Mouse (Mus musculus) telencephalon, adult 2 months (tissue): Measurements from ENCODE around the gene Arid3b.

Experiments used
- DNase-seq: peaks from one replicate; pipeline ENCODE4 v3.0.0-alpha.2; 2011; ENCODE audit warnings: low read depth, low spot score

Gene Arid3b

DNA sequence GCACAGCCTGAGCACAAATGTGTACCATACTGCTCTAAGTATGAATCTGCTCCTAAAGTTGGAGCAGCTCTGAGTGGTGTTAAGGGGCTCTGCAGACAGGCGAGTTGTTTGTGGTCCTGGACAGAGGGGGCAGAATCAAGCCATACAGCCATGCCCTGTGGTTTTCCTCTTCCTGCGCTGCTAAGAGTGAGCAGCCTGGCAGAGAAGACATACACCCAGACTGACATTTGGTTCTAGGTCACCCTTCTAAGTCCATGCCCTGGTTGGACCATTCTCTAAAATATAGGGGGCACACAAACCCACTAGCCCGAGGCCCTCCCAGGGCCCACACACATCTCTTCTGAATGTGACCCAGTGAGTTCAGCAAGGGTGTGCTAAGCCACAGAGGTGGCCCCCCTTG lies 46.9 kb downstream of the Arid3b start:
- no peak for DNase-seq

GRCm38 (mm10) chr9:57782656-57783055 lies 53.9 kb downstream of the Arid3b start:
- no peak for DNase-seq

GRCm38 (mm10) chr9:57775736-57776135 lies 60.9 kb downstream of the Arid3b start:
- DNase-seq, result no peak

DNA sequence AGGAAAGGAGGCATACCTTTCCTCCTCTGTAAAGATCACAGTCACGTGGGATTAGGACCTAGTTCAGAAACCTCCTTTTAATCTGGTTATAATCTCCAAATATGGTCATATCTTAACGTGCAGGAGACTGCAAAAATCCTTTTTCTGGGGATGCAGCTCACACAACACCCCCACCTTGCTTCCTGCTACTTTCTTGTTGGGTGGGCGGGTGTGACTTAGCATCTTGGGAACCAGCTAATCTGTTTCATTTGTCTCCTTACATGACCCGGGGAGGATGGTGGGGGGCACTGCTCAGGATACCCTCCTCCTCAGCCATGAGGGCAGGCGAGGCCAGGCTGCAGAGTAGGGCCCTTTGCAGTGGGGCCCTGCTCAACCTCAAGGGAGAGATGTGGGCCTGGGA lies 61.6 kb downstream of the Arid3b start:
- DNase-seq, result peak; percentile 80

- DNase-seq, result no peak
Measured at GRCm38 (mm10) chr9:57774168-57774567, 62.4 kb downstream of the Arid3b start.

DNA sequence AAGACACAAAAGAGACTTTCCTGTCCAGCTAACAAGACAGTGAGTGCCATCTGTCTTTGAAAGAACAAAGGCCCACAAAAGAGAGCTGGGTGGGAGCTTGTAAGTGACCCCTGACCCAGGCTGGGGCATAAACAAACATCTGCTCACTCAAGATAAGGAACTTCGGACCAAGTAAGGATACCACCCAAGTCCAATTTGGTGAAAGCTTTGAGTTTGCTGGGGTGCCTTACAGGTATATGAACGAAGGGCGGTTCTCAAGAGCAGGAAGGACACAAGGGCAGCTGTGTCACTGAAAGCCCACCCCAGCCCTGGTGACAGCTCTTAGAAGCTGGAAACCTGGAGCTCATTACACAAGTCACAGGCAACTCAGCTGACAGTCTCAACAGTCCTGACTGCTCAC lies 62.8 kb downstream of the Arid3b start:
- DNase-seq, result no peak

DNA sequence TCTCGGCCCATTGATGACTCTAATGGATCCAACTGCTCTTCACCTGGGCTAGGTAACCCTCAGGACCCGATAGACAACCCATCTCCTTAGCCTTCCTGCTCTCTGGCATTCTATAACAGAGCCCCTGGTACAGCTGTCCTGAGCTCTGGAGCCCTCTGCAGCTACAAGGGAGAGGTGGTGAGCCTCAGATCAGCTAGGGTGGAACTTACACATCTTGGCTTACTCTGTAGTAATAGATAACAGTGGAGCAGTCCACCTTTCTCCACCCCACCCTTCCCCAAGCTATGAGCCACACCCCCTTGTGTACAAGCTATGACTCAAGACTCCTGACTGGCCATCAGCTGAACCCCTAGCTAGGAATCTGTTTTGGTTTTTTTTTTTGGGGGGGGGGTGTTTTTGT lies 65.8 kb downstream of the Arid3b start:
- DNase-seq, result no peak

GRCm38 (mm10) chr9:57770214-57770613 lies 66.4 kb downstream of the Arid3b start:
- no peak for DNase-seq

GRCm38 (mm10) chr9:57769539-57770069 lies 67.0 kb downstream of the Arid3b start:
- DNase-seq, result no peak

DNA sequence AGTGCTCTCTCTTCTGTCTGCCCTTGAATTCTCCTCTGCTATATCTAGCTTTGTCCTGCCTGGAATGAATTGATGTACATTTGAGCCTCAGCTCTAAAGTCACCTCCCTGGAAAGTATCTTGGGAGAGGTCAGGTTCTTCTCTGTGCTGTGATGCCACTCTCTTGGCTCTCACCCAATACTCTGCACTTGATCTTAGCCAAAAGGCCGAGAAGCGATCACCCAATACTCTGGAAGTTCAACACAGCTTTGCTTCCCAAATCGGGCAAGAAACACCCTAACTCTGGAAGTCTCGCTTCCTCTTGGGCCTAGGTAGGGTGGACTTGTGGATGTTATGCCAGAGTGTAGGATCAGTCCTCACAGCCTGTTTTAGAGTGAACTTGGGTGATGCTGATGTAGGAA lies 69.4 kb downstream of the Arid3b start:
- no peak for DNase-seq

GRCm38 (mm10) chr9:57766431-57766830 lies 70.2 kb downstream of the Arid3b start:
- DNase-seq, result peak; percentile 81

GRCm38 (mm10) chr9:57765364-57766351 lies 70.9 kb downstream of the Arid3b start, which contains the start of gene Clk3:
TSS of gene Clk3 (minus strand) at chr9:57765860.
- DNase-seq, result no peak

GRCm38 (mm10) chr9:57764974-57765363 lies 71.6 kb downstream of the Arid3b start:
- peak; percentile 88 for DNase-seq

DNA sequence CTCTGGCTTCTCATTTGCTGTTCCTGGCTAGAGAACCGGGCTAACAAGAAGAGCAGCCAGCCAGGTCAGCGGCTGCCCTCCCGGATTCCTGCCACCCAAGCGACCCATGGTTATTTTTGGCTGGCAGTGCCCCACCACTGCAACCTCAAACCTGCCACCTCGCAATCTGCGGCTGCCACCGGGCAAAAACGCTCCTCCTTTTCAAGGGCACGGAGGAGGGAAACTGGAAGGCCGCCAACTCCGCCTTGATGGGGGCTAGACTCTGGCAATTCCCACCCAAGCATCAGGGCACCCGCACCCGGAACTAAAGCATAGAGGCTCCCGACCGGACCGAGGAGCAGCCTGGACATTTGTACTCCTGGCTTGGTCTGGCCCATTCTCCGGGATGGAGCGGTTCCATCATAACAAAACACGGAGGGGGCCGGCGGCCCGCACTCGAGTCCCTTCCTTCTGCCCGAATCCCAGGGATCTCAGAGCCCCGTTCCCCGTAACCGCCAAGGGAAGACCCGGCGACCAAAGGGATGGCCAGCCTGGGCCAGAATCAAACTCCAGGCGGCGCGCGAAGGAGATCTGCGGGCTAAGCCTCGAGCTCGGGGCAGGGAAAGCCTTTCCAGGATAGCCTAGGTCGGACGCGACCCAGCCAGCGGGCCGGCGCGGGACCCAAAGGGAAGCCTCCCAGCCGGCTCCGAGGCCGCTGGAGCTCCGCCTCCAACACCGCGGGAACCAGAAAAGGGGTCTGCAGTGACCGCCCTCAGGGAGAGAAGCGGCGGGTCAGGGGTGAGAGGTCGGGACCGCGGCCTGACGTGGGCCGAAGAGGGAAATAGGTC lies 72.2 kb downstream of the Arid3b start:
- DNase-seq, result no peak

- DNase-seq, result no peak
Measured at GRCm38 (mm10) chr9:57762563-57762991, 74.0 kb downstream of the Arid3b start.

DNA sequence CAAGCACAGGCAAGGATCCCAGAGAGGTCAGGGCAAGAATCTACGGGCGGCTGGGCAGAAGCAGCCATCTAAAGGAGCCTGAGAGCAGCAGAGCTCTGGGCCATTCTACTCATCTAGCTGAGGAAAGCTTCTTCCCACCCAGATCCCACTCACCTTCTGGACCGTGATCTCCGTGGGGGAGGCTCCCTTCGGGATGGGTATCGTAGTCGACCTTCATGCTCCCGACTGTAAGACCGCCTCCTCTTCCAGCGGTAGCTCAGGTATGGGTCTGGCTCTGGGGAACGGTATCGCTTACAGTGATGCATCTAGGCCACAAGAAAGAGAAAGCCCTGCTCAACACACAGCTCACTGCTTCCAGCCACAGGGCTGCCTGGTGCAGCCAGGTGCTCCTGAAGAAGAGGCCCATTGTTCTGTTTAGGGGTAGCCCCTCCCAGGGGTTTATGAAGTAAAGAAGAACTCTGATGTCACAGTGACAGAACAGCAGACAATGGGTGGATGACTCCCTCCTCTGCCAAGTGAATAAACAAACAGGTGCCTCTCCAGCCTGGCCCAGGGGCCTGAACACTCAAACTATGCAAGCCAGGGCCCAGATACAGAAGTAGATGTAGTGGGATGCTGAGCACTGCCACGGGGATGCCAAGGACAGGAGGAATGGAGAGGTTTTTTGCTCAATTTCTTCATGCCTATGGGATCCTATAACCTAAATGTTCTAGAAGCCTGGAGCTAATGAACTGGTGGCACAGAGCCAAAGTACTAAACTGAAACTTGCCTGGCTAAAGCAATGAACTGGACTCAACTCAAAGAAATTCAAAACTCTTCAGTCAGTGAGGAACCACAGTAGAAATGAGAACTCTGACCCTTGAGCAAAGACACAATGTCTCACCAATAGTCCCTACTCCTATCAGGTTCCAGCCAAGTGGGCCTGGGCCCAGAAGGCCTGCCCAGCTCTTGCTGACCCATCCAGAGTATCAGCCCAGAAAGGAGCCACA lies 74.7 kb downstream of the Arid3b start:
- no peak for DNase-seq

DNA sequence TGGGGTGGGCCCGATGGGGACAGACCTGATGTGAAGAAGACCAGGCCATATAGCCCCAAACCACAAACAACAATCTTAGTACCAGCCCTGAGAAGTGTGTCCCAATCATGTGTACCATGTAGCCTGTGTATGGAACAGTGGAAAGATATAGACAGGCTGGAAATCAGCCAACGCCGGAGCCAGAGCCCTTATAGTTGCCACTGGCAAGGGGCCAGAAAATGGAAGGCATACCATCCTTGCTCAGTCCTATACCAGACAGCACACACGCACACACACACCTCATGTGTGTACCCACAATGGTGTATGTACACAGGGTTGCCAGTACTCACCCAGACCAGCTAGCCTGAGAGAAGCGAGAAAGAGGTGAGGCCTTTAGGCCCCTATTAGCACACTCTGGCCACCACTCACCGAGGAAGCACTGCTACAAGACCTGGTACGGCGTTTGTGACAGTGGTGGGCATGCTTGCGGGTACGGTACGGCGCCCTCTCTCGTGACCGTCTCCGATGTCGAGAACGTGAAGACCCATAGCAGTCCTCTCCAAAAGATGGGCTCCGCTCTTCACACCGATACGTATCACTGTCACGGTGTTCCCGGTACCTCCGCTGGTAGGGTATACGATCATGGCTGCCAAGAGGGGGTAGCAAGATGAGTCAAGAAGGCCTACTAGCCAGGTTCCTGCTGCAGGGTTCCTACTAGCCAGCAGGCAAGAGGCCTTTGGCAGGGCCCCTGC lies 76.0 kb downstream of the Arid3b start:
- DNase-seq, result no peak

GRCm38 (mm10) chr9:57759289-57759688 lies 77.3 kb downstream of the Arid3b start:
- no peak for DNase-seq

GRCm38 (mm10) chr9:57758528-57758927 lies 78.1 kb downstream of the Arid3b start:
- no peak for DNase-seq

- DNase-seq, result no peak
Measured at GRCm38 (mm10) chr9:57757578-57757977, 79.0 kb downstream of the Arid3b start.
